Mouse (Mus musculus): ENCODE data around the gene Fbxo40. TPM values are rescaled to one million over a fixed set of nuclear protein-coding genes. Genes with fewer than 3 reads are reported as not detected.

Fbxo40 gene
- 1.1 and 1.9 TPM in 2 replicates for polyA plus RNA-seq (2012; rRNA removed)

DNA sequence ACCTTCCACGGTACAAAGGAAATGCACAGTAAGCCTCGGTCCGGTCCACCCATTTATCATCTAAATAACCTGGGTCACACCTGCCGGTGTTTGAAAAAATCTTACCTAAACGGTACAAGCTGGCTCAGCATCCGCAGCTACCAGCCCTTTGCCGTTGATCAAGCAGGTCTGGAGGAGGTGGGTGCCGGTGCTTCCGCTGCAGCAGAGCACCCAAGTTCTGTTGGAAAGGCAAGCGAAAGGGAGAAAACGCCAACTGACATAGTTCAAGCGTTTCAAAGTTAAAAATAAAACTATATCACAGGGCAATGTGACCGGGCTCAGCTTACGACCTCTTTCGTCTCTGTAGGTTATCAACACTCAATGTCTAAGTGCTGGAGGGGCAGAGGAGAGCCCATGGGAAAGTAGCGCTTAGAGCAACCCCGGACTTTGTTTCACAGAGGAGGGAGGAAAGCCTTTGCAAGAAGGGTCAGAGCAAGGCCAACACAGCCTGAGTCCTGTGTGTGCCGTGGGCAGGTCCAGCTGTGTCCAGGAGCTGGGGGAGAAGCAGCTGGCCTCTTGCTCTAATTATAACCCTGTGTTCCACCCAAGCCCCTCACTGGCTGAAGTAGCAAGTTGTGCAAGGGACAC, at the start of gene Fbxo40:
Gene Fbxo40, minus strand, starts transcription at position 469 of the 627 bp plus-strand sequence.
- no peak within 1 kb of the TSS for H3K27ac ChIP-seq (ENCODE audit: insufficient read depth, low read length)
- no peaks in the 10 kb centered on the region for H3K27me3 ChIP-seq (ENCODE audit: control insufficient read depth, insufficient read depth, low read length)
- no peak within 1 kb of the TSS for H3K4me3 ChIP-seq (replicated peaks; ENCODE audit: insufficient read depth, low read depth, low read length)
- H3K4me1 ChIP-seq (ENCODE audit: control insufficient read depth, insufficient read depth, low read length) = no peaks in the 10 kb centered on the region
- no peak for TF ChIP-seq CTCF (IDR thresholded peaks at IDR 0.05; ENCODE audit: borderline replicate concordance, insufficient read depth, low read depth, low read length)
- no peak for TF ChIP-seq POLR2A (IDR thresholded peaks at IDR 0.05; ENCODE audit: borderline replicate concordance, insufficient read depth, low read length)
- no peak for DNase-seq
- 85% methylated on average over 18 of the region's 18 CpGs for WGBS

DNA sequence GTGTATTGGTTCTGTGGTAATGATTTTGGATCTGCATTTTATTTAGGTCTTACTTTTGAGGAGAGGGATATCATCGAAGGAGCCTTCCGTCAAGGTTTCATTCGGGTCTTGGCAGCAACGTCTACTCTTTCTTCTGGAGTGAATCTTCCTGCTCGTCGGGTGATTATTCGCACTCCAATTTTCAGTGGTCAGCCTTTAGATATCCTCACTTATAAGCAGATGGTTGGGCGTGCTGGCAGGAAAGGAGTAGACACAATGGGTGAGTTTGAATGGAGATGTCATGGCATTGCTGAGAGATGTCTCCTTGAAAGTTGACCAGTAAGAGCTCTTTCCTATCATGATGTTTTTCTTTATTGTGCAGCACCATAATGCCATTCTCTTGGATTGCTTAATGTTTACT, 44.5 kb upstream of the Fbxo40 start:
- no peak overlapping the region for H3K4me3 ChIP-seq (replicated peaks; ENCODE audit: insufficient read depth, low read depth, low read length)
- 17% methylated on average over 8 of the region's 8 CpGs for WGBS
- peak in 1 of 2 experiments; percentile 20 for DNase-seq
- H3K27me3 ChIP-seq (ENCODE audit: control insufficient read depth, insufficient read depth, low read length) = no peaks in the 10 kb centered on the region
- H3K27ac ChIP-seq (ENCODE audit: insufficient read depth, low read length) = no peak overlapping the region
- TF ChIP-seq CTCF (IDR thresholded peaks at IDR 0.05; ENCODE audit: borderline replicate concordance, insufficient read depth, low read depth, low read length) (no peak), POLR2A (IDR thresholded peaks at IDR 0.05; ENCODE audit: borderline replicate concordance, insufficient read depth, low read length) (no peak)
- peaks cover 3% of the 10 kb centered on the region; the same call in 1 of the 2 replicates for H3K4me1 ChIP-seq (ENCODE audit: control insufficient read depth, insufficient read depth, low read length)

DNA sequence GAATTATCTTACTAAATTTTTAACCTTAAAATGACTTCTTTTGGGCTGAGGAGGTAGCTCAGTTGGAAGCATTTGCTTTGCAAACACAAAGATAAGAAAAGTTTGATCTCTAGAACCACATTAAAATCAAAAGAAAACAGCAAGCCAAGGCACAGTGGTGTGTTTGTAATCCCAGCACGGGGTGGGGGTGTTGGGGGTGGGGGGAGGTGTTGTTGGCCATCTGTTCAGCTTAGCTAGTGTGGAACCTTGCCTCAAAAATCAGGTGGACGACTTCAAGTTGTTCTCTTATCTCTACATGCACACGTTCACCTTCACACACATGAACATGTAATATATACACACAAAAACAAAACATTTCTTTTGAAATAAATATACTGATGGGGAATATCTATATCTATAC, 41.7 kb upstream of the Fbxo40 start:
- Histone ChIP-seq H3K4me1 (ENCODE audit: control insufficient read depth, insufficient read depth, low read length) (peaks cover 5% of the 10 kb centered on the region; the same call in 1 of the 2 replicates), H3K4me3 (replicated peaks; ENCODE audit: insufficient read depth, low read depth, low read length) (no peak overlapping the region), H3K27ac (ENCODE audit: insufficient read depth, low read length) (no peak overlapping the region), H3K27me3 (ENCODE audit: control insufficient read depth, insufficient read depth, low read length) (no peaks in the 10 kb centered on the region)
- TF ChIP-seq CTCF (IDR thresholded peaks at IDR 0.05; ENCODE audit: borderline replicate concordance, insufficient read depth, low read depth, low read length) = no peak
- no peak for TF ChIP-seq POLR2A (IDR thresholded peaks at IDR 0.05; ENCODE audit: borderline replicate concordance, insufficient read depth, low read length)
- DNase-seq = peak in 1 of 2 experiments; percentile 45
- 18% methylated on average over 3 of the region's 3 CpGs for WGBS

DNA sequence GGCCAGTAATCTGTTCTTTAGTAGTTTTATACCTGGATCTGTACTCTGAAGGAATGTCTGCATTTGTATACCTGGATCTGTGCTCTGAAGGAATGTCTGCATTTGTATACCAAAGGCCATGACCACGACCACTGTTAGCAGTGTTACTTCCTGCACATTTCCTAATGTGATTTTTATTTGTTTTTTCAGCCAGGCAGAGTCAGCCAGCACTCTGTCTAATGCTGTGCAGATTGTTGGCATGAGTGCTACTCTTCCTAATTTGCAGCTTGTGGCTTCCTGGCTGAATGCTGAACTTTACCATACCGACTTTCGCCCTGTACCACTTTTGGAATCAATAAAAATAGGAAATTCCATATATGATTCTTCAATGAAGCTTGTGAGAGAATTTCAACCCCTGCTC, 37.3 kb upstream of the Fbxo40 start:
- Histone ChIP-seq H3K4me1 (ENCODE audit: control insufficient read depth, insufficient read depth, low read length) (peaks cover 5% of the 10 kb centered on the region; the same call in 1 of the 2 replicates), H3K4me3 (replicated peaks; ENCODE audit: insufficient read depth, low read depth, low read length) (no peak overlapping the region), H3K27ac (ENCODE audit: insufficient read depth, low read length) (no peak overlapping the region), H3K27me3 (ENCODE audit: control insufficient read depth, insufficient read depth, low read length) (no peaks in the 10 kb centered on the region)
- peak in 1 of 2 experiments; percentile 25 for DNase-seq
- WGBS = 20% methylated on average over 3 of the region's 3 CpGs
- no peak for TF ChIP-seq CTCF (IDR thresholded peaks at IDR 0.05; ENCODE audit: borderline replicate concordance, insufficient read depth, low read depth, low read length)
- no peak for TF ChIP-seq POLR2A (IDR thresholded peaks at IDR 0.05; ENCODE audit: borderline replicate concordance, insufficient read depth, low read length)

DNA sequence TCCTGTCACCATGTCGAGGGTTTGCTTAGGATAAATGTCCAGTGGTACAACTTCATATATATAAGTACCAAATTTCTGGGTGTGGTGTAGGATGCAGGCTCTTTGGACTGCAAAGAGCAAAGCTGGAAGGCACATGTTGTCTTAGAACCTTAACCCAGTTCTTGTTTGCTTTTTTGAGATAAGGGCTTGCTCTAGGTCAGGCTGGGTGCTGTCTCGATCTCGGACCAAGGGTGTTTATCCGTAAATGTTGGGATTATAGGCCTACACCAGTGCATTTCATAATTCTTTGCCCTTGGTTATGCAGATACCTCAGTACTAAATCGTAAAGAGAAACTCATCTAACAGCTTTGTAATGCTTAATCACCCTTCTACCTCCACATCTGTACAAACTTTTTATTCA, 22.1 kb upstream of the Fbxo40 start:
- no peak overlapping the region for H3K27ac ChIP-seq (ENCODE audit: insufficient read depth, low read length)
- 57% methylated on average over 5 of the region's 5 CpGs for WGBS
- TF ChIP-seq POLR2A (IDR thresholded peaks at IDR 0.05; ENCODE audit: borderline replicate concordance, insufficient read depth, low read length) (no peak), CTCF (IDR thresholded peaks at IDR 0.05; ENCODE audit: borderline replicate concordance, insufficient read depth, low read depth, low read length) (no peak)
- H3K27me3 ChIP-seq (ENCODE audit: control insufficient read depth, insufficient read depth, low read length) = no peaks in the 10 kb centered on the region
- H3K4me1 ChIP-seq (ENCODE audit: control insufficient read depth, insufficient read depth, low read length) = peaks cover 3% of the 10 kb centered on the region; the same call in 1 of the 2 replicates
- DNase-seq = no peak
- H3K4me3 ChIP-seq (replicated peaks; ENCODE audit: insufficient read depth, low read depth, low read length) = no peak overlapping the region

DNA sequence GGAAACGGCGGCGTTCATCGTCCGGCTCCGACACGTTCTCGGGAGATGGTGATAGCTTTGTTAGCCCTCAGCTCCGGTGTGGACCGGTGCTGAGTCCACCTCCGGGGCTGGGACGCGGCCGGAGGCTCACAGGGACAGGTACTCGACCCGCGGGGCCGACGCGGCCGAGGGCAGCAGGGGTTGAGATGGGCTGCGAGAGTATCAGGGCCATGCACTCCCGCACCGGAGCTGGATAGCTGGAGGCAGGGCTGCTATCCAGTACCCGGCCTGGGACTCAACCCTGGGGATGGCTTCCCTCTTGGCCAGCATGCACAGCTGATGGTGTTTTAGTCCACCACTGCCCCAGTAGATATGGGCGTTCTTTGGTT, 21.6 kb upstream of the Fbxo40 start:
- H3K4me1 ChIP-seq (ENCODE audit: control insufficient read depth, insufficient read depth, low read length) = peaks cover 3% of the 10 kb centered on the region; the same call in 1 of the 2 replicates
- no peaks in the 10 kb centered on the region for H3K27me3 ChIP-seq (ENCODE audit: control insufficient read depth, insufficient read depth, low read length)
- WGBS = under 1% methylated on average over 26 of the region's 26 CpGs
- peak overlapping the region; percentile 87 for H3K4me3 ChIP-seq (replicated peaks; ENCODE audit: insufficient read depth, low read depth, low read length)
- no peak overlapping the region for H3K27ac ChIP-seq (ENCODE audit: insufficient read depth, low read length)
- TF ChIP-seq CTCF (IDR thresholded peaks at IDR 0.05; ENCODE audit: borderline replicate concordance, insufficient read depth, low read depth, low read length) = no peak
- TF ChIP-seq POLR2A (IDR thresholded peaks at IDR 0.05; ENCODE audit: borderline replicate concordance, insufficient read depth, low read length) = no peak
- DNase-seq = no peak

DNA sequence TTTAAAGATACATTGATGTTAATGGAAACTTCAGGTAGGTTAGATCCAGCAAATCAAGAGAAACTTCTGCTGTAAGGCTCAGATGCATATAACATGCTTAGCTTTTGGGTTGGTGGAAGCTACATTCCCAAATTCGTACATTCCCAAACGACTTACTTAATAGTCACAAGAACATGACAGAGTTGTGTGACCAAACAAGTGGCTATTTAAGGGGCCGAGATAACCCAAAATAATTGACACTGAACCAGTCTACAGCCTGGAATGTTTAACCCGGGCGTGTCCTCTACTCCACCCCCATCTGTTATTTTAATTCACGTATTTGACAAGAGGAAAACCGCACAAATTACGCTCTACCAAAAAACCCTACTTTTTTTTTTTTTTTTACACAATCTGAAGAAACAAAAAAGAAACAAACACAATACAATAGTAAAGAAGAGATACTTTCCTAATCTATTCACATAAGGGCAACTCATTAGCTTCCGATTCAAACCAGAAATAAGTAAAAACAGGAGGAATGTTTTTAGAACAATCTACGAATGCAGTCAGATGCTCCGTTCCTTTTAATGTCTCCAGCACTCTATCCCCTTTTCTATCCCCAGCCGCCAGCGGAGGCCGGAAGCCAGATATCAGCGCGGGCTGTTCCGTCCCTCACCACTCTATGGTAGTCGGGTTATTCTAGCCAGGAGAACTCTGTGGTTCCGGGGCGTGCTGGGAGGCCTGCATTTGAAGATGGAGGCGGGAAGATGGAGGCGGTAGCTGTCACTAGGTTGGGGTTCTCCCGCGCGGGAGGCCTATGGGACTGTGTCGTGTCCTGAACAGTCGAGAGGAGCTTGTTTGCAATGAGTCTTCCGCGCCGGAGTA, 21.0 kb upstream of the Fbxo40 start, which contains the start of gene Polq:
Gene Polq, plus strand, starts transcription at position 726 of the 861 bp plus-strand sequence.
- Histone ChIP-seq H3K4me1 (ENCODE audit: control insufficient read depth, insufficient read depth, low read length) (peaks cover 3% of the 10 kb centered on the region; the same call in 1 of the 2 replicates), H3K4me3 (replicated peaks; ENCODE audit: insufficient read depth, low read depth, low read length) (peak within 1 kb of the TSS; percentile 87), H3K27me3 (ENCODE audit: control insufficient read depth, insufficient read depth, low read length) (no peaks in the 10 kb centered on the region), H3K27ac (ENCODE audit: insufficient read depth, low read length) (no peak within 1 kb of the TSS)
- peak; percentile 61; the same call in 1 of the 2 replicates for TF ChIP-seq POLR2A (IDR thresholded peaks at IDR 0.05; ENCODE audit: borderline replicate concordance, insufficient read depth, low read length)
- TF ChIP-seq CTCF (IDR thresholded peaks at IDR 0.05; ENCODE audit: borderline replicate concordance, insufficient read depth, low read depth, low read length) = no peak
- WGBS = 2% methylated on average over 30 of the region's 30 CpGs
- DNase-seq = peak; percentile 92
